Mouse (Mus musculus): ENCODE data around the gene 1600014C23Rik. TPM values are rescaled to one million over a fixed set of nuclear protein-coding genes. Genes with fewer than 3 reads are reported as not detected.
A peak's percentile ranks its signal among the peaks of the same experiment; 100 is the strongest.

Gene 1600014C23Rik
- polyA plus RNA-seq (2014; fragmentation: Nextera tagmentation; extraction: Ambion mirVana): not detected in 2 replicates

GRCm38 (mm10) chr17:45733735-45734301 lies at the start of gene 1600014C23Rik:
1600014C23Rik (minus strand) TSS chr17:45733844.
- peak within 1 kb of the TSS; percentile 86 for H3K4me2 ChIP-seq (ENCODE audit: low read depth, low read length)
- H3K27ac ChIP-seq (replicated peaks; ENCODE audit: low read depth, low read length): 0 out of 2 replicates have a peak within 1 kb of the TSS, but pooled peaks have one; percentile 39

GRCm38 (mm10) chr17:45778446-45778845 lies 44.8 kb upstream of the 1600014C23Rik start:
- Histone ChIP-seq H3K36me3 (ENCODE audit: control insufficient read depth, insufficient read depth, low read length) (no peaks in the 10 kb centered on the region), H3K4me1 (ENCODE audit: control insufficient read depth, insufficient read depth, low read length) (no peaks in the 10 kb centered on the region), H3K9me3 (ENCODE audit: control insufficient read depth, low read length) (no peaks in the 10 kb centered on the region), H3K4me3 (ENCODE audit: low read depth, low read length) (no peak overlapping the region), H3K4me2 (ENCODE audit: low read depth, low read length) (no peak overlapping the region), H3K27me3 (replicated peaks; ENCODE audit: control insufficient read depth, insufficient read depth, low read length) (no peaks in the 10 kb centered on the region), H3K27ac (replicated peaks; ENCODE audit: low read depth, low read length) (no peak overlapping the region), H3K9ac (ENCODE audit: low read depth, low read length) (no peak overlapping the region)
- WGBS: 88% methylated on average over 4 of the region's 4 CpGs
- DNase-seq (ENCODE audit: low spot score) (no peak), ATAC-seq (ENCODE audit: low read depth) (no peak)

More at GRCm38 (mm10) chr17:45733735-45734301, at the start of gene 1600014C23Rik:
- Histone ChIP-seq H3K36me3 (ENCODE audit: control insufficient read depth, insufficient read depth, low read length) (no peaks in the 10 kb centered on the region), H3K27me3 (replicated peaks; ENCODE audit: control insufficient read depth, insufficient read depth, low read length) (peaks cover 13% of the 10 kb centered on the region), H3K4me3 (ENCODE audit: low read depth, low read length) (peak within 1 kb of the TSS; percentile 38), H3K4me1 (ENCODE audit: control insufficient read depth, insufficient read depth, low read length) (peaks cover 20% of the 10 kb centered on the region), H3K9me3 (ENCODE audit: control insufficient read depth, low read length) (peaks cover 3% of the 10 kb centered on the region; the same call in 1 of the 2 replicates), H3K9ac (ENCODE audit: low read depth, low read length) (peak within 1 kb of the TSS; percentile 59)
- DNase-seq (ENCODE audit: low spot score): peak; percentile 54
- WGBS: under 1% methylated on average over 17 of the region's 41 CpGs
- no peak for ATAC-seq (ENCODE audit: low read depth)

GRCm38 (mm10) chr17:45777431-45777830 lies 43.8 kb upstream of the 1600014C23Rik start:
- Histone ChIP-seq H3K4me1 (ENCODE audit: control insufficient read depth, insufficient read depth, low read length) (no peaks in the 10 kb centered on the region), H3K36me3 (ENCODE audit: control insufficient read depth, insufficient read depth, low read length) (no peaks in the 10 kb centered on the region), H3K27ac (replicated peaks; ENCODE audit: low read depth, low read length) (no peak overlapping the region), H3K4me3 (ENCODE audit: low read depth, low read length) (no peak overlapping the region), H3K9me3 (ENCODE audit: control insufficient read depth, low read length) (no peaks in the 10 kb centered on the region), H3K27me3 (replicated peaks; ENCODE audit: control insufficient read depth, insufficient read depth, low read length) (no peaks in the 10 kb centered on the region), H3K4me2 (ENCODE audit: low read depth, low read length) (no peak overlapping the region), H3K9ac (ENCODE audit: low read depth, low read length) (no peak overlapping the region)
- DNase-seq (ENCODE audit: low spot score): no peak
- 56% methylated on average over 4 of the region's 6 CpGs for WGBS
- no peak for ATAC-seq (ENCODE audit: low read depth)

GRCm38 (mm10) chr17:45776185-45776584 lies 42.5 kb upstream of the 1600014C23Rik start:
- Histone ChIP-seq H3K9me3 (ENCODE audit: control insufficient read depth, low read length) (no peaks in the 10 kb centered on the region), H3K27me3 (replicated peaks; ENCODE audit: control insufficient read depth, insufficient read depth, low read length) (no peaks in the 10 kb centered on the region), H3K4me2 (ENCODE audit: low read depth, low read length) (no peak overlapping the region), H3K9ac (ENCODE audit: low read depth, low read length) (no peak overlapping the region), H3K36me3 (ENCODE audit: control insufficient read depth, insufficient read depth, low read length) (no peaks in the 10 kb centered on the region), H3K4me3 (ENCODE audit: low read depth, low read length) (no peak overlapping the region), H3K27ac (replicated peaks; ENCODE audit: low read depth, low read length) (no peak overlapping the region), H3K4me1 (ENCODE audit: control insufficient read depth, insufficient read depth, low read length) (no peaks in the 10 kb centered on the region)
- ATAC-seq (ENCODE audit: low read depth) (no peak), DNase-seq (ENCODE audit: low spot score) (no peak)
- WGBS: 96% methylated on average over 8 of the region's 8 CpGs

GRCm38 (mm10) chr17:45775468-45775867 lies 41.8 kb upstream of the 1600014C23Rik start:
- no peak overlapping the region for H3K9ac ChIP-seq (ENCODE audit: low read depth, low read length)
- no peak for DNase-seq (ENCODE audit: low spot score)
- no peaks in the 10 kb centered on the region for H3K36me3 ChIP-seq (ENCODE audit: control insufficient read depth, insufficient read depth, low read length)
- no peak overlapping the region for H3K4me3 ChIP-seq (ENCODE audit: low read depth, low read length)
- H3K4me2 ChIP-seq (ENCODE audit: low read depth, low read length): no peak overlapping the region
- 85% methylated on average over 9 of the region's 9 CpGs for WGBS
- no peaks in the 10 kb centered on the region for H3K9me3 ChIP-seq (ENCODE audit: control insufficient read depth, low read length)
- H3K27ac ChIP-seq (replicated peaks; ENCODE audit: low read depth, low read length): no peak overlapping the region
- peaks cover 1% of the 10 kb centered on the region; the same call in 1 of the 2 replicates for H3K4me1 ChIP-seq (ENCODE audit: control insufficient read depth, insufficient read depth, low read length)
- H3K27me3 ChIP-seq (replicated peaks; ENCODE audit: control insufficient read depth, insufficient read depth, low read length): no peaks in the 10 kb centered on the region
- no peak for ATAC-seq (ENCODE audit: low read depth)

- 61% methylated on average over 3 of the region's 3 CpGs for WGBS
- DNase-seq (ENCODE audit: low spot score) (no peak), ATAC-seq (ENCODE audit: low read depth) (no peak)
- Histone ChIP-seq H3K27ac (replicated peaks; ENCODE audit: low read depth, low read length) (no peak overlapping the region), H3K4me2 (ENCODE audit: low read depth, low read length) (no peak overlapping the region), H3K36me3 (ENCODE audit: control insufficient read depth, insufficient read depth, low read length) (no peaks in the 10 kb centered on the region), H3K9me3 (ENCODE audit: control insufficient read depth, low read length) (no peaks in the 10 kb centered on the region), H3K4me1 (ENCODE audit: control insufficient read depth, insufficient read depth, low read length) (peaks cover 8% of the 10 kb centered on the region), H3K4me3 (ENCODE audit: low read depth, low read length) (no peak overlapping the region), H3K27me3 (replicated peaks; ENCODE audit: control insufficient read depth, insufficient read depth, low read length) (no peaks in the 10 kb centered on the region), H3K9ac (ENCODE audit: low read depth, low read length) (no peak overlapping the region)
These were observed 38.9 kb upstream of the 1600014C23Rik start for GRCm38 (mm10) chr17:45772566-45772965.

GRCm38 (mm10) chr17:45772096-45772495 lies 38.5 kb upstream of the 1600014C23Rik start:
- no peaks in the 10 kb centered on the region for H3K27me3 ChIP-seq (replicated peaks; ENCODE audit: control insufficient read depth, insufficient read depth, low read length)
- no peak overlapping the region for H3K27ac ChIP-seq (replicated peaks; ENCODE audit: low read depth, low read length)
- H3K4me2 ChIP-seq (ENCODE audit: low read depth, low read length): no peak overlapping the region
- H3K4me1 ChIP-seq (ENCODE audit: control insufficient read depth, insufficient read depth, low read length): peaks cover 12% of the 10 kb centered on the region
- no peaks in the 10 kb centered on the region for H3K36me3 ChIP-seq (ENCODE audit: control insufficient read depth, insufficient read depth, low read length)
- no peaks in the 10 kb centered on the region for H3K9me3 ChIP-seq (ENCODE audit: control insufficient read depth, low read length)
- WGBS: 83% methylated on average over 8 of the region's 8 CpGs
- ATAC-seq (ENCODE audit: low read depth) (no peak), DNase-seq (ENCODE audit: low spot score) (no peak)
- no peak overlapping the region for H3K4me3 ChIP-seq (ENCODE audit: low read depth, low read length)
- no peak overlapping the region for H3K9ac ChIP-seq (ENCODE audit: low read depth, low read length)

- H3K9me3 ChIP-seq (ENCODE audit: control insufficient read depth, low read length): no peaks in the 10 kb centered on the region
- DNase-seq (ENCODE audit: low spot score) (no peak), ATAC-seq (ENCODE audit: low read depth) (no peak)
- peaks cover 23% of the 10 kb centered on the region for H3K4me1 ChIP-seq (ENCODE audit: control insufficient read depth, insufficient read depth, low read length)
- no peak overlapping the region for H3K4me2 ChIP-seq (ENCODE audit: low read depth, low read length)
- no peak overlapping the region for H3K4me3 ChIP-seq (ENCODE audit: low read depth, low read length)
- H3K36me3 ChIP-seq (ENCODE audit: control insufficient read depth, insufficient read depth, low read length): no peaks in the 10 kb centered on the region
- H3K27me3 ChIP-seq (replicated peaks; ENCODE audit: control insufficient read depth, insufficient read depth, low read length): no peaks in the 10 kb centered on the region
- H3K9ac ChIP-seq (ENCODE audit: low read depth, low read length): no peak overlapping the region
- H3K27ac ChIP-seq (replicated peaks; ENCODE audit: low read depth, low read length): no peak overlapping the region
- 46% methylated on average over 6 of the region's 6 CpGs for WGBS
These were observed 36.8 kb upstream of the 1600014C23Rik start for GRCm38 (mm10) chr17:45770441-45770840.

- Histone ChIP-seq H3K4me1 (ENCODE audit: control insufficient read depth, insufficient read depth, low read length) (peaks cover 23% of the 10 kb centered on the region), H3K9ac (ENCODE audit: low read depth, low read length) (no peak overlapping the region), H3K27me3 (replicated peaks; ENCODE audit: control insufficient read depth, insufficient read depth, low read length) (no peaks in the 10 kb centered on the region), H3K27ac (replicated peaks; ENCODE audit: low read depth, low read length) (no peak overlapping the region), H3K36me3 (ENCODE audit: control insufficient read depth, insufficient read depth, low read length) (no peaks in the 10 kb centered on the region), H3K9me3 (ENCODE audit: control insufficient read depth, low read length) (no peaks in the 10 kb centered on the region), H3K4me2 (ENCODE audit: low read depth, low read length) (no peak overlapping the region), H3K4me3 (ENCODE audit: low read depth, low read length) (no peak overlapping the region)
- DNase-seq (ENCODE audit: low spot score): no peak
- 81% methylated on average over 6 of the region's 6 CpGs for WGBS
- ATAC-seq (ENCODE audit: low read depth): no peak
These were observed 36.2 kb upstream of the 1600014C23Rik start for GRCm38 (mm10) chr17:45769821-45770220.
